Mouse (Mus musculus) intestine, postnatal 0 days (tissue): Measurements from ENCODE around the gene Fgf5. TPM values are rescaled to one million over a fixed set of nuclear protein-coding genes. Genes with fewer than 3 reads are reported as not detected.
A peak's percentile ranks its signal among the peaks of the same experiment; 100 is the strongest.

Experiments
- ATAC-seq: fragments of 200-750 bp; cut with Nextera tagmentation; 2 replicates; pipeline ENCODE4 v1.8.0; 2017; ENCODE audit warnings: mild to moderate bottlenecking, moderate TSS enrichment, moderate library complexity
- H3K27ac ChIP-seq: fragments of 300-500 bp; sonication (generic); 2 replicates; pipeline ENCODE4 v1.5.1; 2014; ENCODE audit warnings: mild to moderate bottlenecking, low read depth, low read length, moderate library complexity
- H3K27me3 ChIP-seq: fragments of 300-500 bp; sonication (generic); replicated peaks from 2 replicates; pipeline ENCODE4 v1.6.1; 2014; ENCODE audit warnings: low read length, mixed read lengths; ENCODE audit not compliant: control insufficient read depth, insufficient read depth
- H3K36me3 ChIP-seq: fragments of 300-500 bp; sonication (generic); 2 replicates; pipeline ENCODE4 v1.6.1; 2014; ENCODE audit warnings: mild to moderate bottlenecking, moderate library complexity; ENCODE audit not compliant: control insufficient read depth, insufficient read depth
- H3K4me1 ChIP-seq: fragments of 300-500 bp; sonication (generic); replicated peaks from 2 replicates; pipeline ENCODE4 v1.6.1; 2014; ENCODE audit warnings: antibody characterized with exemption, low read length, mixed read lengths; ENCODE audit not compliant: control insufficient read depth, insufficient read depth
- H3K4me2 ChIP-seq: fragments of 300-500 bp; sonication (generic); replicated peaks from 2 replicates; pipeline ENCODE4 v1.6.1; 2014; ENCODE audit warnings: low read depth, mild to moderate bottlenecking, moderate library complexity
- H3K4me3 ChIP-seq: fragments of 300-500 bp; sonication (generic); 2 replicates; pipeline ENCODE4 v1.5.1; 2014; ENCODE audit warnings: low read depth, low read length
- H3K9ac ChIP-seq: fragments of 300-500 bp; sonication (generic); 2 replicates; pipeline ENCODE4 v1.6.1; 2014; ENCODE audit warnings: mild to moderate bottlenecking, low read depth, low read length
- H3K9me3 ChIP-seq: fragments of 300-500 bp; sonication (generic); 2 replicates; pipeline ENCODE4 v1.6.1; 2016; ENCODE audit warnings: mixed run types; ENCODE audit not compliant: control insufficient read depth
- CTCF ChIP-seq: sonication (generic); IDR thresholded peaks from 2 replicates; pipeline ENCODE4 v1.5.1; 2016; ENCODE audit warnings: low read depth, mild to moderate bottlenecking, control low read depth, antibody characterized with exemption, moderate library complexity
- WGBS: fragments of 180-500 bp; shearing (Covaris S2); extraction: QIAGEN DNeasy Blood & Tissue Kit; methylation state at CpG from one replicate; pipeline ENCODE4 v1.1.7; 2014; 5-methylcytosine and 5-hydroxymethylcytosine counted together
- polyA plus RNA-seq: library from polyadenylated mRNA; unstranded; fragments of >200 nt; fragmentation: Nextera tagmentation; extraction: Ambion mirVana; gene quantifications from 2 replicates; pipeline ENCODE4 v1.2.1, GENCODE M21; 2015

Fgf5 gene
- polyA plus RNA-seq, 1 experiment from 2014 or later: 0.31 TPM

- 9% methylated on average over 18 of the region's 18 CpGs for WGBS
- Histone ChIP-seq H3K27me3 (peaks cover 56% of the 10 kb centered on the region), H3K4me2 (0 out of 2 replicates have a peak overlapping the region, but pooled peaks have one; percentile 4)
Measured at GRCm38 (mm10) chr5:98255760-98256490, 1.9 kb downstream of the Fgf5 start.

GRCm38 (mm10) chr5:98275318-98275818 is 21.4 kb downstream of the Fgf5 start:
- 88% methylated on average over 21 of the region's 21 CpGs for WGBS
- Histone ChIP-seq H3K4me3 (no peak overlapping the region), H3K4me2 (no peak overlapping the region), H3K36me3 (no peaks in the 10 kb centered on the region), H3K27me3 (no peaks in the 10 kb centered on the region), H3K4me1 (no peaks in the 10 kb centered on the region), H3K27ac (no peak overlapping the region), H3K9ac (no peak overlapping the region), H3K9me3 (no peaks in the 10 kb centered on the region)
- no peak for ATAC-seq
- TF ChIP-seq CTCF: no peak

More at GRCm38 (mm10) chr5:98255760-98256490, 1.9 kb downstream of the Fgf5 start:
- TF ChIP-seq CTCF: no peak
- no peak for ATAC-seq
- Histone ChIP-seq H3K36me3 (no peaks in the 10 kb centered on the region), H3K4me3 (no peak overlapping the region), H3K9me3 (no peaks in the 10 kb centered on the region), H3K27ac (no peak overlapping the region), H3K9ac (no peak overlapping the region), H3K4me1 (no peaks in the 10 kb centered on the region)

- Histone ChIP-seq H3K4me2 (no peak overlapping the region), H3K9me3 (no peaks in the 10 kb centered on the region), H3K4me3 (no peak overlapping the region), H3K9ac (no peak overlapping the region), H3K4me1 (no peaks in the 10 kb centered on the region), H3K27me3 (no peaks in the 10 kb centered on the region), H3K36me3 (no peaks in the 10 kb centered on the region), H3K27ac (no peak overlapping the region)
- ATAC-seq: no peak
- WGBS: 59% methylated on average over 9 of the region's 9 CpGs
- TF ChIP-seq CTCF: no peak
Measured at GRCm38 (mm10) chr5:98281993-98282392, 28.0 kb downstream of the Fgf5 start.

- Histone ChIP-seq H3K4me2 (no peak overlapping the region), H3K4me3 (no peak overlapping the region), H3K9me3 (no peaks in the 10 kb centered on the region), H3K27me3 (no peaks in the 10 kb centered on the region), H3K36me3 (no peaks in the 10 kb centered on the region), H3K4me1 (no peaks in the 10 kb centered on the region), H3K9ac (no peak overlapping the region), H3K27ac (no peak overlapping the region)
- WGBS: 37% methylated on average over 17 of the region's 17 CpGs
- no peak for TF ChIP-seq CTCF
- ATAC-seq: no peak
Measured at GRCm38 (mm10) chr5:98283696-98284478, 29.9 kb downstream of the Fgf5 start.

- 83% methylated on average over 8 of the region's 8 CpGs for WGBS
- Histone ChIP-seq H3K9me3 (no peaks in the 10 kb centered on the region), H3K27me3 (peaks cover 25% of the 10 kb centered on the region), H3K9ac (no peak overlapping the region), H3K4me1 (no peaks in the 10 kb centered on the region), H3K27ac (no peak overlapping the region), H3K36me3 (no peaks in the 10 kb centered on the region), H3K4me3 (no peak overlapping the region), H3K4me2 (no peak overlapping the region)
- no peak for TF ChIP-seq CTCF
- ATAC-seq: no peak
Measured at GRCm38 (mm10) chr5:98290642-98291041, 36.7 kb downstream of the Fgf5 start.

GRCm38 (mm10) chr5:98292388-98293048 is 38.5 kb downstream of the Fgf5 start:
- Histone ChIP-seq H3K27me3 (peaks cover 25% of the 10 kb centered on the region), H3K27ac (no peak overlapping the region), H3K4me3 (peak overlapping the region; percentile 23), H3K4me2 (peak overlapping the region; percentile 54), H3K9me3 (no peaks in the 10 kb centered on the region), H3K36me3 (no peaks in the 10 kb centered on the region), H3K4me1 (no peaks in the 10 kb centered on the region), H3K9ac (no peak overlapping the region)
- no peak for ATAC-seq
- TF ChIP-seq CTCF: no peak
- WGBS: 2% methylated on average over 19 of the region's 19 CpGs
